Mouse (Mus musculus) liver, postnatal 0 days (tissue): ENCODE data around the gene Kcnq4.

Experiments
- CTCF ChIP-seq: sonication (generic); IDR thresholded peaks from 2 replicates; pipeline ENCODE4 v1.5.1; 2016; ENCODE audit warnings: antibody characterized with exemption, low read depth
- EP300 ChIP-seq: IDR thresholded peaks from 2 replicates; pipeline ENCODE4 v1.6.1; 2016; ENCODE audit warnings: antibody characterized with exemption, low read depth, mild to moderate bottlenecking

GRCm38 (mm10) chr4:120702511-120702910 lies 45.9 kb downstream of the Kcnq4 start:
- TF ChIP-seq EP300 (no peak), CTCF (no peak)
